Mouse (Mus musculus) liver, embryonic 12.5 days (tissue): ENCODE measurements around the gene Gm42417. TPM values are rescaled to one million over a fixed set of nuclear protein-coding genes. Genes with fewer than 3 reads are reported as not detected.

ENCODE experiments used
- ATAC-seq: fragments of 200-750 bp; cut with Nextera tagmentation; 2 replicates; pipeline ENCODE4 v1.8.0; 2017; ENCODE audit warnings: moderate number of reproducible peaks, mild to moderate bottlenecking, moderate library complexity
- H3K27ac ChIP-seq: fragments of 300-500 bp; sonication (generic); 2 replicates; pipeline ENCODE4 v1.5.1; 2016; ENCODE audit warnings: mild to moderate bottlenecking
- H3K27me3 ChIP-seq: fragments of 300-500 bp; sonication (generic); replicated peaks from 2 replicates; pipeline ENCODE4 v1.6.1; 2016; ENCODE audit warnings: mild to moderate bottlenecking, moderate library complexity
- H3K36me3 ChIP-seq: fragments of 300-500 bp; sonication (generic); 2 replicates; pipeline ENCODE4 v1.6.1; 2016; ENCODE audit warnings: mild to moderate bottlenecking, moderate library complexity
- H3K4me1 ChIP-seq: fragments of 300-500 bp; sonication (generic); 2 replicates; pipeline ENCODE4 v1.6.1; 2016
- H3K4me2 ChIP-seq: fragments of 300-500 bp; sonication (generic); 2 replicates; pipeline ENCODE4 v1.6.1; 2016; ENCODE audit warnings: mild to moderate bottlenecking, moderate library complexity
- H3K4me3 ChIP-seq: fragments of 300-500 bp; sonication (generic); 2 replicates; pipeline ENCODE4 v1.5.1; 2016; ENCODE audit warnings: mild to moderate bottlenecking, moderate library complexity
- H3K9ac ChIP-seq: fragments of 300-500 bp; sonication (generic); 2 replicates; pipeline ENCODE4 v1.6.1; 2016; ENCODE audit warnings: mild to moderate bottlenecking, moderate library complexity
- H3K9me3 ChIP-seq: fragments of 300-500 bp; sonication (generic); replicated peaks from 2 replicates; pipeline ENCODE4 v1.6.1; 2016; ENCODE audit warnings: mild to moderate bottlenecking, moderate library complexity
- WGBS: fragments of 180-500 bp; shearing (Covaris S2); methylation state at CpG from one replicate; pipeline ENCODE4 v1.1.7; 2016; ENCODE audit not compliant: insufficient replicate concordance; 5-methylcytosine and 5-hydroxymethylcytosine counted together
- polyA plus RNA-seq: library from polyadenylated mRNA; unstranded; fragments of >200 nt; fragmentation: Nextera tagmentation; extraction: Ambion mirVana; gene quantifications from 2 replicates; pipeline ENCODE4 v1.2.1, GENCODE M21; 2016

Gm42417 gene
- 0.15 and 0.29 TPM in 2 replicates for polyA plus RNA-seq

DNA sequence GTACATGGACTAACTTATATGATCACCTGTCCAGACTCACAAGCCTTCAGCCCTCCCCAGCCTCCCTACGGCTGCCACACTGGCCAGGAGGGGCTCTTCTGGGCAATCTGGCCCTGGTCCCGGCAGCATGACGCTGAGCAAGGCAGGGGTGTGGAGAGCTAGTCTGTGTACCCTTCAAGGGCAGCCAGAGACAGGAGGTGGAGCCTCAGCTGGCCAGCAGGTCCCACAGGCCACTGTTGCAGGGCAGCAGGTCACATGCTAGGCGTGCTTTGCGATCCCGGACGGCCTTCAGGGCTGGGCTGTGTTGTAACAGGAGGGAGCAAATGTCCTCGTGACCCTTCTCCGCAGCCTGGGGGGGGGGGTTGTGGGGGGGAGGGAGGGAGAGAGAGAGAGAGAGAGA is at the start of gene Gm42417:
Gene Gm42417 (minus strand): TSS at position 244 of the 400 bp plus-strand sequence.
- no peak within 1 kb of the TSS for H3K4me2 ChIP-seq
- peaks cover 5% of the 10 kb centered on the region; the same call in 1 of the 2 replicates for H3K4me1 ChIP-seq
- no peaks in the 10 kb centered on the region for H3K27me3 ChIP-seq
- no peak within 1 kb of the TSS for H3K9ac ChIP-seq
- H3K27ac ChIP-seq: 0 out of 2 replicates have a peak within 1 kb of the TSS, but pooled peaks have one; percentile 12
- no peak within 1 kb of the TSS for H3K4me3 ChIP-seq
- H3K36me3 ChIP-seq: peaks cover 54% of the 10 kb centered on the region
- no peaks in the 10 kb centered on the region for H3K9me3 ChIP-seq
- ATAC-seq: peak; percentile 79
- WGBS: 77% methylated on average over 9 of the region's 9 CpGs

DNA sequence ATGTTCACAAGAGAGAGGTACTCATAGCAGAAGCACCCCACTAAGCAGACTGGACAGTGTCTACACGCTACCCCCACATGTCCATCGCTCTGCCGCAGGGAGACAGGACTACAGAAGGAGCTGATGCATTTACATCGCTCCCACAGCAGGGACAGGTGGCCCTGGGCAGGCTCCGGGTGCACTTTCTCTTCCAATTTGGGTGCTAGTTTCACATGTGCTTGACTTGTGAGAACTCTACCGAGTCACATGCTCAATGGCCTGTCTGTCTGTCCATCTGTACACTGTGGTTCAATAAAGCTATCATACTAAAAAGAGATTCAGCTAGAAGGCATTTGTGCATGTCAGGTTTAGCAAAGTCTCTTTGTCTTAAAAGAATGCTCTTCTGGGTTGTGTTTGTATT is 48.6 kb upstream of the Gm42417 start:
- Histone ChIP-seq H3K4me3 (no peak overlapping the region), H3K9ac (no peak overlapping the region), H3K4me2 (no peak overlapping the region), H3K4me1 (peaks cover 30% of the 10 kb centered on the region), H3K9me3 (no peaks in the 10 kb centered on the region), H3K27ac (no peak overlapping the region), H3K27me3 (peaks cover 2% of the 10 kb centered on the region; the same call in 1 of the 2 replicates), H3K36me3 (no peaks in the 10 kb centered on the region)
- ATAC-seq: no peak
- WGBS: 81% methylated on average over 6 of the region's 6 CpGs

DNA sequence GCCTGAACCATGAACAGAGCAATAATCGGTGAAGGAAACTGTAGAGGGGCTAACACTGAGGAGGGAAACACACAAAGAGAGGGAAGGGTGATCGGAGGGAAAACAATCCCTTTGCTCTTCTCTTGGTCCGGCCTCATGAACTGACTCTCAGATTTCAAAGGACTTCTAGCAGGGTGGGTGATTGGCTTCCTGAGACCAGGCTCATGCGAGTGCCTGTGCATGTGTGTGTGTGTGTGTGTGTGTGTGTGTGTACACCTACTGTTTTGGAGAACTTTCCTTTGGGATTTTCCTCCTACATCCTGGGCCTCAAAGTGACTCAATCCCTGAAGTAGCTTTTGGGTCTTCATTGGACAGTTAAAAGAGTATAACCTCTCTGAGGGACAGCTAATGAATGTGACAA is 47.1 kb upstream of the Gm42417 start:
- H3K27ac ChIP-seq: no peak overlapping the region
- H3K9ac ChIP-seq: no peak overlapping the region
- peaks cover 29% of the 10 kb centered on the region for H3K4me1 ChIP-seq
- H3K36me3 ChIP-seq: no peaks in the 10 kb centered on the region
- H3K4me3 ChIP-seq: no peak overlapping the region
- 60% methylated on average over 4 of the region's 4 CpGs for WGBS
- H3K9me3 ChIP-seq: no peaks in the 10 kb centered on the region
- H3K27me3 ChIP-seq: peaks cover 5% of the 10 kb centered on the region; the same call in 1 of the 2 replicates
- ATAC-seq: no peak
- H3K4me2 ChIP-seq: no peak overlapping the region

DNA sequence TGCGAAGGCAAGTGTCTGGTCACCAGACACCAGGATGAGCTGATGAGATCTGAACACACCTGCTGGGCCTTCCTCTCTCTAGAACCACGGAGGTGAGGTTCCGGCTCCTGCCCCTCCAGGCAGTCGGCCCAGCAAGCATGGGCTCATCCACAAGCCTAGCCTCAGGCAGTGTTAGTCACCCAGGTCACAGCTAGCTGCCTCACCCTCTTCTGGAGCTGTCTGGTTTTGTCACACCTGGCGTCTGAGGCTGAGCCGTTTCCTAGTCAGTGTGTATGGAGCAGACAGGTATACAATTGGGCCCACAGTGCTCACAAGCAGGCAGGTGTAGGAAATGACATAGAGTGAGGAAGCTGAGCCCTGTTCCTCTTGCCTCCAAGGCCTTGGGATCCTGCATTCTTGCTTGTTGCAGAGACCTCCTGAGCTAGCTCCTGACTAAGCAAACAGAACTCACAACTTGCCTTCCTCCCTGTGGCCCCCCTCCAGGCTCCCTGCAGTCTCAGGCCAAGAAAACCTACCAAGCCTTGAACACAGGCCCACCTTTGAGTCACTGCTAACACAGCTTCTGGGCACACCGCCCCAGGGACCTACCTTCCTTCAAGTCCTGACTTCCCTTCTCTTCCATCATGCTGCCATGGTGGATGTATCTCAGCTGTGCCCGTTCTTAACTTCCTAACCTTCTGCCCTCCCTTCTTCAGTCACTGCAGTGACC is 44.3 kb upstream of the Gm42417 start:
- WGBS: 68% methylated on average over 8 of the region's 8 CpGs

DNA sequence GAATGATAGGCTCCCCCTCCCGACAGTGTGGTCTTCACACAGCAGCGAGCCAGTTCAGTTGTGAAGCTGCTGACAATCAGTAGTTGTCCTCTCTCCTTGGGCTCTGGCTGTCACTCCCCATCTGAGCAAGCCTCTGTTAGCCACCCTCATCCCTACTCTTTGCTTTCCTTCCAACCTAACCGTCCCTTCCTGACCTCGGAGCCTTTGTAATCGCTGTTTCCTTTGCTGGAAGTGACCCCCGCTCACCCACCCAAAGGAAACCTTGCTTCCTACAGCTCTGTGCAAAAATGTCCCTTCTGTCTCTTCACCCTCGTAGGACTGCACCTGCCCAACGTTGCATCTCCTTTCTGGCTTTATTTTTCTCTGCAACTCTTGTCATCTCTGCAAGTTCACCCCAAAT is 43.0 kb upstream of the Gm42417 start:
- no peak overlapping the region for H3K4me2 ChIP-seq
- H3K4me3 ChIP-seq: no peak overlapping the region
- H3K9me3 ChIP-seq: no peaks in the 10 kb centered on the region
- H3K4me1 ChIP-seq: peaks cover 38% of the 10 kb centered on the region
- no peaks in the 10 kb centered on the region for H3K36me3 ChIP-seq
- peaks cover 5% of the 10 kb centered on the region; the same call in 1 of the 2 replicates for H3K27me3 ChIP-seq
- H3K27ac ChIP-seq: no peak overlapping the region
- no peak overlapping the region for H3K9ac ChIP-seq
- ATAC-seq: no peak
- WGBS: 55% methylated on average over 8 of the region's 8 CpGs

More for the DNA sequence above, 44.3 kb upstream of the Gm42417 start:
- Histone ChIP-seq H3K4me1 (peaks cover 33% of the 10 kb centered on the region), H3K9ac (no peak overlapping the region), H3K36me3 (no peaks in the 10 kb centered on the region), H3K4me2 (no peak overlapping the region), H3K27me3 (peaks cover 5% of the 10 kb centered on the region; the same call in 1 of the 2 replicates), H3K4me3 (no peak overlapping the region), H3K27ac (no peak overlapping the region), H3K9me3 (no peaks in the 10 kb centered on the region)
- ATAC-seq: no peak

DNA sequence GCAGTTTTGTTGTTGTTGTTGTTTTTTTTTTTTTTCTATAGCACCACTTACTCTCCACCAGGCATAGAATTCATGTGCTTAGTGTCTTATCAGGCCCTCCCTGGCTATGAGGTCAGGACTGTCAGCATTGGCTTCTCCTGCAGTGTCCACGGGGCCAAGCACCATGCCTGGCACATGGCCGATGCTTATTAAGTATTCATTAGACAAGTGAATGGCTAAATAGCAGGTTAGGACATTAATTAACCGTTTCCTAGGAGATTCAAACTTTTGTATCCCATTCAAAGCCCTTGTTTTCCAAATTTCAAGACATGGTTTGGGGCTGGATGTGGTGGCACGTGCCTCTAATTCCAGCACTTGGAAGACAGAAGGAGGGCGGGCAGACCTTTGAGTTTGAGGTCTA is 42.0 kb upstream of the Gm42417 start:
- H3K27me3 ChIP-seq: peaks cover 5% of the 10 kb centered on the region; the same call in 1 of the 2 replicates
- peak overlapping the region; percentile 74 for H3K4me2 ChIP-seq
- 62% methylated on average over 5 of the region's 5 CpGs for WGBS
- peak overlapping the region; percentile 74; the same call in 1 of the 2 replicates for H3K27ac ChIP-seq
- H3K4me1 ChIP-seq: peaks cover 48% of the 10 kb centered on the region
- H3K4me3 ChIP-seq: no peak overlapping the region
- no peaks in the 10 kb centered on the region for H3K36me3 ChIP-seq
- no peaks in the 10 kb centered on the region for H3K9me3 ChIP-seq
- no peak for ATAC-seq
- H3K9ac ChIP-seq: no peak overlapping the region

DNA sequence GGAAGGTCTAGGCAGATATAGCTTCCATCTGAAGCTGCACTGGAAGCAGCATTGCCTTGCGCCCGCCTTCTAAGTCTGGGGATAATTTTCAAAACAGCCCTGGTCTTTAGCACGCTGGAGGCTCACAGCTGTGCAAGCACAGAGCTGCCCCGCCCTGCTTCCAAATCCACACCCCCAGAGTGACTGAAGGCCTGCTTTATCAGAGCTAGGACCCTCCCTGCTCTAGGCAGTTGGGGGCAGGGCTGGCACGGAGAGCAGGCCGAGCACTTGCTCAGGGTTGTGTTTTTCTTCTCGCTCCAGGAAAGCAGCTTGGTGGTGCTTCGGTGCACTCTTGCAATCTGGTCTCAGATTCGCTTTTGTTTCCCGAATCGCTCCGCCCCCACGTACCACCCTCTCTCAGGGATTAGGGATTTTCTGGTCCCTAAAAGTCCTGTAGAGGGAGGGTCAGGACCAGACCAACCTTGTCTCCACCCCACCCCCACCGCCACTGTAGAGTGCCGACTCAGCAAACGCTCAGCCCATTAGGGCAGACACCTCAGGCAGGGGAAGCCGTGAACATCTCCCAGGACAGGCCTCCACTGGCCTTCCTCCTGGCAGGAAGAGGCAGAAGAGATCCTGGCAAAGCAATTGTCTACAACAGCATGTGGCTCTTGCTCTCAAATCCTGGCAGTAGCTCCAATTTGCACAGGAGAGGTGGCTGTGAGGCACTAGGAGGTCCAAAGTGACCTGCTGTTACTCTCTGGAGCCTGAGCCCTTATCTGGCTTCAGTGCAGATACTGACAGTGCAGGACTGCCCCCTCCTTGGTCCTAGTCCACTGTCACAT is 41.4 kb upstream of the Gm42417 start:
- H3K27ac ChIP-seq: peak overlapping the region; percentile 74
- peak; percentile 91 for ATAC-seq
- peaks cover 5% of the 10 kb centered on the region; the same call in 1 of the 2 replicates for H3K27me3 ChIP-seq
- H3K9me3 ChIP-seq: no peaks in the 10 kb centered on the region
- peak overlapping the region; percentile 39 for H3K4me3 ChIP-seq
- peak overlapping the region; percentile 32 for H3K9ac ChIP-seq
- H3K4me1 ChIP-seq: peaks cover 52% of the 10 kb centered on the region
- WGBS: 5% methylated on average over 17 of the region's 17 CpGs
- no peaks in the 10 kb centered on the region for H3K36me3 ChIP-seq
- peak overlapping the region; percentile 74 for H3K4me2 ChIP-seq

DNA sequence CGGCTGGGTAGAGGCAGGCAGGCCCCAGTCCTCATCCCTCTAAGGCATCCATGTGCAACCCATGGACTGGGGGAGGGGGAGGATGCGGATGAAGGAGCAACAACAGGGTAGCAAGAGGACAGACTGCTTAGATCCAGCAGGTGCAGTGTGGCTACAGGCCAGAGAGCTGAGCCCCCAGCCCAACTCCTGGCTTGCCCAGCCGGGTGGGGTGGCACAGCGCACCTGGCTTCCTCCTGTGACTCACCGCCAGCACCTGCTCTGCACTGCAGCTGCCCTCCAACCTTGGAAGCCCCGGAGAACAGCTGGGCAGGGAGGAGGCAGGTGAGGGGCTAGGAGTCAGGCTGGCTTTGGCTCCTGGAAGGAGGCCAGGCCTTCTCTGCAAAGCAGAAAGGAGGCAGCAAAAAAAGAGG is 40.8 kb upstream of the Gm42417 start:
- H3K9me3 ChIP-seq: no peaks in the 10 kb centered on the region
- H3K4me3 ChIP-seq: peak overlapping the region; percentile 39
- ATAC-seq: peak; percentile 22
- peak overlapping the region; percentile 74 for H3K27ac ChIP-seq
- peaks cover 5% of the 10 kb centered on the region; the same call in 1 of the 2 replicates for H3K27me3 ChIP-seq
- H3K4me2 ChIP-seq: peak overlapping the region; percentile 74
- no peaks in the 10 kb centered on the region for H3K36me3 ChIP-seq
- WGBS: 55% methylated on average over 6 of the region's 6 CpGs
- H3K4me1 ChIP-seq: peaks cover 52% of the 10 kb centered on the region
- H3K9ac ChIP-seq: peak overlapping the region; percentile 32; the same call in 1 of the 2 replicates

DNA sequence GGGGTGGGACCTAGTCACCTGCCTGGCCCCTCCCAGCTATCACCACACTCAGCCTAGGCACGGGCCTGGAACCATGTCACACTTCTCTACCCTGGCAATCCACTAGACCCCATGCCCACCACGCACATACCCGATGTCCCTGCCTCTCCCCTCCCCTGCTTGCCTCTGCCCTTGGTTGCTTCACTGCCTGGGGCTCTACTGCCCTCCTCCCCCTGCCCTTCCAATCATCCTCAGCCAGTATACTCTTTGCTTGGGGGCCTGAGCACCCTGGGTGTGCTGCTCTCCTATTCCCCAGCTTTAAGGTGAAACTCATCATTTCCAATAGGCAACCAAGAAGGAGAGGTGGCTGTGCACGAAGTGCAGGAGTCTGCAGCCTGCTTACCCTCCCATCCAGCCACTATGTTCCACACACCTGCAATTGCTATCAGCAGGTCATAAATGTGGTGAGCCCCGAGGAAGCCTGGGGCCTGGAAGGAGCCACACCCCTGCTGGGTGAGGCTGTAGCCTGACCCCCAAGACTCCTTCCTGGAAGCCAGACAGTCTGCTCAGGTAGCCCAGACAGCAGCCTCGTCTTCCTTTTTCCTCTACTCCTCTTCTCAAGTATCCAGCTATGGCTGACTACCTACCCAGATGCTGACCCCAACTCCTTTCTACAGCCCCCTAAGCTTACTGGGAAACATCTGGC is 37.9 kb upstream of the Gm42417 start:
- 51% methylated on average over 6 of the region's 6 CpGs for WGBS
- no peak for ATAC-seq
- H3K27ac ChIP-seq: no peak overlapping the region
- H3K9ac ChIP-seq: no peak overlapping the region
- H3K36me3 ChIP-seq: no peaks in the 10 kb centered on the region
- H3K4me2 ChIP-seq: no peak overlapping the region
- H3K4me1 ChIP-seq: peaks cover 54% of the 10 kb centered on the region
- H3K9me3 ChIP-seq: no peaks in the 10 kb centered on the region
- no peak overlapping the region for H3K4me3 ChIP-seq
- H3K27me3 ChIP-seq: peaks cover 5% of the 10 kb centered on the region; the same call in 1 of the 2 replicates

DNA sequence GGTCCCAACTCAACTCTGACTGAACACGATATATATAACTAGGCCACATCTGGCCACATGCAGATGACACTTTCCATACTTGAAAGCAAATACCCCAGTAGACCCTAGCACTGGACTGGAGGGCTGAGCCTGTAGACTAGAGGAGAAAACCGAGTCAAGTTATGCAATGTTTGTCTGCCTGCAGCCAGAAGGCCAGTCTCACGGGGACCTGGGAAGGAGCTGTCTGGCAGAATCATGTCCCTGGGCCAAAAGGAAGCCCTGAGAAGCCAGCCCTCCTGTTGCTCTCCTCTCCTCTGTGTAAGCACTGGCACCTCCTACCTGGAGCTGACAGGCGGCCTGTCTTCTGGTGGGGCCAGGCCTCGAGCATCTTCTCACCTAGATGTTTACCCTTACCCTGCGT is 36.1 kb upstream of the Gm42417 start:
- ATAC-seq: no peak
- Histone ChIP-seq H3K4me2 (no peak overlapping the region), H3K27me3 (peaks cover 13% of the 10 kb centered on the region; the same call in 1 of the 2 replicates), H3K36me3 (no peaks in the 10 kb centered on the region), H3K27ac (no peak overlapping the region), H3K4me3 (no peak overlapping the region), H3K4me1 (peaks cover 44% of the 10 kb centered on the region), H3K9me3 (no peaks in the 10 kb centered on the region), H3K9ac (no peak overlapping the region)
- WGBS: 55% methylated on average over 6 of the region's 6 CpGs

DNA sequence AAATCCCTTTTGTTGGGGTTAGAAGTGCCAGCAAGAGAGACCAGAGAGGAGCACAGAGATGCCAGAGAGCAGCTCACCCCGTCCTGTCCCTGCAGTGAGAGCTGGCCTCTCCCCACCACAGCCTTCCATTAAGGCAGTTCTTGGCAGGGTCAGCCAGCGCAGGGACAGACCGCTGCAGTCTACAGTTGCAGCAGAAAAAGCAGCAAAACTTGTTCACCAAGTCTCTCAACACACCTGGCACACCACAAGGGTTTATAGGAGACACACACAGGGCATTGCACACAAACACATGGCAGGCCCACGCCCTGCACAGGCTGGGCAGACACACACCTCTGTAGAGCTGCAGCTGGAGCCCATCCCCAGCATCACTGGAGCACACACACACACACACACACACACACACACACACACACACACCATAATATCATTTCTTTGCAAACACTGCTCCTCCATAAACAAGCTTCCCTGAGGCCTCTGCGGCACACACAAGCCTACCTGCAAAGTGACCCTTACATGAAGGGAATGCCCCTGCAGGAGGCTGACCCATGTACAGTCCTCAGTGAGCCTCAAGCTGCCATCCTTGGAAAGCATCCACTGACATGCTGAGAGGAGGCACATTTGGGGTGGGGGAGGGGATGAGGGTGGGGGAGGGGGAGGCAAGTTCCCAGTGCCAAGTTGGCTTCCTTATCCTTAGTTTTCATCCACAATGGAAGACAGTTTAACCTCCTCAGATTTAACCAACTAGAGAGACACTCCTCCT is 35.1 kb upstream of the Gm42417 start:
- ATAC-seq: no peak
- no peaks in the 10 kb centered on the region for H3K36me3 ChIP-seq
- no peaks in the 10 kb centered on the region for H3K9me3 ChIP-seq
- peaks cover 39% of the 10 kb centered on the region for H3K4me1 ChIP-seq
- no peak overlapping the region for H3K4me2 ChIP-seq
- 79% methylated on average over 5 of the region's 5 CpGs for WGBS
- H3K4me3 ChIP-seq: no peak overlapping the region
- no peak overlapping the region for H3K9ac ChIP-seq
- H3K27ac ChIP-seq: no peak overlapping the region
- H3K27me3 ChIP-seq: peaks cover 22% of the 10 kb centered on the region; the same call in 1 of the 2 replicates
